In the genomic region with DNA sequence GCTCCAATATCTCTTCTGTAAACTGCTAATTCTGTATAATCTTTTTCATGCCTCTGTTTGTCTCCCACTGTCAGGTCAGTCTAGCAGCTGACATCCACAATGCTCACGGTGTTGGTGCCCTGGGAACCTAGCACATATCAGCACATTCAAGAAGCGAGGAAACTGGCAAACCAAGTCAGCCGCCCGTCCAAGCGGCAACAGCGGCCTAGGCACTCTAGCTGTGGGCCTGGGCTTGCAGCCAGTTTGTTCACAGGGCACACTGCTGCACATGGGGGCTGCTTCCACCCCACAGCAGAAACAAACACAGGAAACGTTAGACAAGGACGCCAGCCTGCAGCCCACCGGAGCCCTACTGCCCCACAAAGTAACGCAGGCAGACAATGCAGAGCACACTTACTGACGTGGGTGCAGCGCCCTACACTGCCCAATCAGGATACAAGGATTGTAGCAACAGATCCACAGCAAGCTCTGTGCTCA, we compare ENCODE assay signal across 10 mouse cellular contexts. TPM values are rescaled to one million over a fixed set of nuclear protein-coding genes. Genes with fewer than 3 reads are reported as not detected.
DNase-seq lines count a peak whose midpoint lies in the region; ATAC-seq and TF ChIP-seq lines count a peak whose summit lies in the region.
"Had no signal": no experiment of that assay in that cellular context is flagged by ENCODE, and none has a peak within 500 bp of the region (broad histone marks: within the 10 kb centered on the region; RNA-seq: fewer than 3 reads in every experiment).

No protein-coding gene starts in this region.

- no peak overlapping the region for H3K4me3 ChIP-seq in hindbrain, embryonic 16.5 days (ENCODE audit: low read length)
- no peak overlapping the region for H3K4me3 ChIP-seq in hindbrain, embryonic 13.5 days
- H3K4me3 ChIP-seq in heart, embryonic 15.5 days = no peak overlapping the region
- no peak overlapping the region for H3K4me3 ChIP-seq in liver, postnatal 0 days (ENCODE audit: low read depth, low read length)
- no peak overlapping the region for H3K4me3 ChIP-seq in neural tube, embryonic 15.5 days (replicated peaks)
- H3K4me3 ChIP-seq: embryonic facial prominence, embryonic 15.5 days; limb, embryonic 15.5 days had no signal

- no peak for TF ChIP-seq CTCF in liver, postnatal 0 days (IDR thresholded peaks at IDR 0.05; ENCODE audit: low read depth)

- WGBS in hindbrain, embryonic 16.5 days = 54% methylated on average over 12 of the region's 12 CpGs
- 64% methylated on average over 12 of the region's 12 CpGs for WGBS in hindbrain, embryonic 13.5 days
- WGBS in heart, embryonic 15.5 days = 57% methylated on average over 12 of the region's 12 CpGs
- 33% methylated on average over 12 of the region's 12 CpGs for WGBS in liver, postnatal 0 days (ENCODE audit: insufficient replicate concordance)
- WGBS in neural tube, embryonic 15.5 days = 61% methylated on average over 12 of the region's 12 CpGs

- peak; percentile 89 for DNase-seq in MEL-GATA-1-ER (ENCODE audit: extremely low read depth, low read depth)
- DNase-seq in liver, postnatal 0 days = peak; percentile 38
- DNase-seq in left cerebral cortex, postnatal 25 days (ENCODE audit: low spot score in 2 of 2) = no peak
- no peak for DNase-seq in urinary bladder, postnatal 14 days (ENCODE audit: low spot score)

- peaks cover 10% of the 10 kb centered on the region for H3K36me3 ChIP-seq in hindbrain, embryonic 16.5 days (ENCODE audit: control insufficient read depth, insufficient read depth, low read length)
- H3K36me3 ChIP-seq in hindbrain, embryonic 13.5 days = peaks cover 15% of the 10 kb centered on the region
- peaks cover 17% of the 10 kb centered on the region for H3K36me3 ChIP-seq in heart, embryonic 15.5 days
- H3K36me3 ChIP-seq in liver, postnatal 0 days (replicated peaks; ENCODE audit: insufficient read depth, low read length) = peaks cover 24% of the 10 kb centered on the region
- H3K36me3 ChIP-seq in neural tube, embryonic 15.5 days = peaks cover 15% of the 10 kb centered on the region

- no peaks in the 10 kb centered on the region for H3K27me3 ChIP-seq in hindbrain, embryonic 16.5 days (replicated peaks; ENCODE audit: control insufficient read depth, insufficient read depth, low read length)
- H3K27me3 ChIP-seq in hindbrain, embryonic 13.5 days = no peaks in the 10 kb centered on the region
- H3K27me3 ChIP-seq in heart, embryonic 15.5 days = no peaks in the 10 kb centered on the region
- no peaks in the 10 kb centered on the region for H3K27me3 ChIP-seq in liver, postnatal 0 days (ENCODE audit: insufficient read depth, low read length)
- H3K27me3 ChIP-seq in neural tube, embryonic 15.5 days (replicated peaks) = no peaks in the 10 kb centered on the region
- H3K27me3 ChIP-seq: embryonic facial prominence, embryonic 15.5 days; limb, embryonic 15.5 days had no signal

- intact Hi-C loops in left cerebral cortex, postnatal 25 days (cut with DNase I) = loop anchor here (5.0 kb wide), 1 partner anchor 54 kb away; no protein-coding TSS in a partner anchor

- no peak overlapping the region for H3K4me2 ChIP-seq in hindbrain, embryonic 16.5 days (ENCODE audit: low read length)
- H3K4me2 ChIP-seq in hindbrain, embryonic 13.5 days = no peak overlapping the region
- H3K4me2 ChIP-seq in heart, embryonic 15.5 days = no peak overlapping the region
- peak overlapping the region; percentile 22 for H3K4me2 ChIP-seq in liver, postnatal 0 days (ENCODE audit: low read depth, low read length)
- H3K4me2 ChIP-seq in neural tube, embryonic 15.5 days = no peak overlapping the region
- H3K4me2 ChIP-seq: embryonic facial prominence, embryonic 15.5 days; limb, embryonic 15.5 days had no signal

- no peak overlapping the region for H3K9ac ChIP-seq in hindbrain, embryonic 16.5 days (ENCODE audit: low read depth, low read length)
- no peak overlapping the region for H3K9ac ChIP-seq in hindbrain, embryonic 13.5 days
- no peak overlapping the region for H3K9ac ChIP-seq in heart, embryonic 15.5 days
- H3K9ac ChIP-seq in liver, postnatal 0 days (replicated peaks) = no peak overlapping the region; the same call in 1 of the 2 replicates
- no peak overlapping the region for H3K9ac ChIP-seq in neural tube, embryonic 15.5 days (replicated peaks)
- H3K9ac ChIP-seq: embryonic facial prominence, embryonic 15.5 days; limb, embryonic 15.5 days had no signal

- H3K4me1 ChIP-seq in hindbrain, embryonic 16.5 days (ENCODE audit: control insufficient read depth, insufficient read depth, low read depth, low read length) = peaks cover 6% of the 10 kb centered on the region
- H3K4me1 ChIP-seq in hindbrain, embryonic 13.5 days (replicated peaks) = peaks cover 25% of the 10 kb centered on the region
- peaks cover 12% of the 10 kb centered on the region; the same call in 1 of the 2 replicates for H3K4me1 ChIP-seq in heart, embryonic 15.5 days (replicated peaks)
- peaks cover 12% of the 10 kb centered on the region for H3K4me1 ChIP-seq in liver, postnatal 0 days (ENCODE audit: insufficient read depth)
- H3K4me1 ChIP-seq in neural tube, embryonic 15.5 days = peaks cover 11% of the 10 kb centered on the region

- no peak overlapping the region for H3K27ac ChIP-seq in hindbrain, embryonic 16.5 days (ENCODE audit: low read depth, low read length)
- H3K27ac ChIP-seq in hindbrain, embryonic 13.5 days = no peak overlapping the region
- H3K27ac ChIP-seq in heart, embryonic 15.5 days = peak overlapping the region; percentile 3; the same call in 1 of the 2 replicates
- peak overlapping the region; percentile 79 for H3K27ac ChIP-seq in liver, postnatal 0 days (ENCODE audit: low read depth)
- H3K27ac ChIP-seq in neural tube, embryonic 15.5 days (replicated peaks) = no peak overlapping the region
- H3K27ac ChIP-seq: embryonic facial prominence, embryonic 15.5 days; limb, embryonic 15.5 days had no signal

- TF ChIP-seq EP300 in liver, postnatal 0 days (IDR thresholded peaks at IDR 0.05; ENCODE audit: low read depth) = no peak

- ATAC-seq in hindbrain, embryonic 16.5 days = peak; percentile 50; the same call in 1 of the 2 replicates
- ATAC-seq in hindbrain, embryonic 13.5 days (ENCODE audit: low FRiP score) = no peak
- peak; percentile 55 for ATAC-seq in heart, embryonic 15.5 days (replicated peaks; ENCODE audit: insufficient number of reproducible peaks, insufficient read depth, low FRiP score, low read depth)
- peak; percentile 13 for ATAC-seq in liver, postnatal 0 days
- ATAC-seq in neural tube, embryonic 15.5 days (ENCODE audit: low FRiP score) = no peak

- no peaks in the 10 kb centered on the region for H3K9me3 ChIP-seq in hindbrain, embryonic 16.5 days (ENCODE audit: control insufficient read depth, low read length)
- no peaks in the 10 kb centered on the region for H3K9me3 ChIP-seq in hindbrain, embryonic 13.5 days
- no peaks in the 10 kb centered on the region for H3K9me3 ChIP-seq in heart, embryonic 15.5 days (replicated peaks)
- no peaks in the 10 kb centered on the region for H3K9me3 ChIP-seq in liver, postnatal 0 days (ENCODE audit: low read length)
- no peaks in the 10 kb centered on the region for H3K9me3 ChIP-seq in neural tube, embryonic 15.5 days (replicated peaks)
- H3K9me3 ChIP-seq: embryonic facial prominence, embryonic 15.5 days; limb, embryonic 15.5 days had no signal

RNA-seq across cellular contexts. Expression of a gene that starts 31.1 kb away (rescaled TPM):
- 37.0 and 41.3 TPM in 2 replicates for polyA plus RNA-seq in hindbrain, embryonic 16.5 days (2015; fragmentation: Nextera tagmentation; extraction: Ambion mirVana)
- polyA plus RNA-seq in hindbrain, embryonic 13.5 days (2015; fragmentation: Nextera tagmentation; extraction: Ambion mirVana) = 33.4 and 34.4 TPM in 2 replicates
- 10.2 and 12.0 TPM in 2 replicates for polyA plus RNA-seq in heart, embryonic 15.5 days (2015; fragmentation: Nextera tagmentation; extraction: Ambion mirVana)
- polyA plus RNA-seq in liver, postnatal 0 days (2015; fragmentation: Nextera tagmentation; extraction: Ambion mirVana) = 4.3 and 4.8 TPM in 2 replicates
- total RNA-seq in left cerebral cortex, postnatal 25 days (2021) = 10 to 100 TPM; 67.0 to 73.5 TPM
- 33.0 and 35.1 TPM in 2 replicates for polyA plus RNA-seq in neural tube, embryonic 15.5 days (2015; fragmentation: Nextera tagmentation; extraction: Ambion mirVana)

Comparison
In these comparisons a context has a peak if more than half of its experiments do, and no peak if none do; other contexts are left out.
1. ATAC-seq: peak in hindbrain, embryonic 16.5 days (single experiment), heart, embryonic 15.5 days (single experiment) and liver, postnatal 0 days (single experiment); none in hindbrain, embryonic 13.5 days (single experiment) and neural tube, embryonic 15.5 days (single experiment).
2. H3K27ac ChIP-seq: peak in heart, embryonic 15.5 days (single experiment) and liver, postnatal 0 days (single experiment); none in hindbrain, embryonic 16.5 days (single experiment), hindbrain, embryonic 13.5 days (single experiment) and neural tube, embryonic 15.5 days (single experiment).
3. DNase-seq: peak in MEL-GATA-1-ER (single experiment) and liver, postnatal 0 days (single experiment); none in left cerebral cortex, postnatal 25 days (0 of 2) and urinary bladder, postnatal 14 days (single experiment).